Mouse (Mus musculus): Measurements from ENCODE around the gene Sptbn2. TPM values are rescaled to one million over a fixed set of nuclear protein-coding genes. Genes with fewer than 3 reads are reported as not detected.

Gene Sptbn2
- polyA plus RNA-seq, 1 experiment = 1.1 TPM

- Histone ChIP-seq H3K27me3 (ENCODE audit: control insufficient read depth, insufficient read depth, low read length) (no peaks in the 10 kb centered on the region), H3K4me3 (ENCODE audit: control insufficient read depth, low read depth, low read length) (no peak overlapping the region), H3K4me1 (ENCODE audit: control insufficient read depth, insufficient read depth, low read length) (peaks cover 2% of the 10 kb centered on the region; the same call in 1 of the 2 replicates), H3K27ac (ENCODE audit: control insufficient read depth, insufficient read depth, low read depth, low read length) (no peak overlapping the region), H3K36me3 (ENCODE audit: control insufficient read depth, insufficient read depth, low read length) (peaks cover 2% of the 10 kb centered on the region)
- TF ChIP-seq POLR2A (IDR thresholded peaks at IDR 0.05; ENCODE audit: control insufficient read depth, low read depth, low read length) = no peak
- TF ChIP-seq CTCF (IDR thresholded peaks at IDR 0.05; ENCODE audit: control insufficient read depth, insufficient read depth, insufficient replicate concordance, low read depth, low read length) = no peak
Observed at GRCm38 (mm10) chr19:4795929-4796328, 85.0 kb downstream of the Sptbn2 start.

- H3K4me1 ChIP-seq (ENCODE audit: control insufficient read depth, insufficient read depth, low read length) = peaks cover 2% of the 10 kb centered on the region; the same call in 1 of the 2 replicates
- H3K27ac ChIP-seq (ENCODE audit: control insufficient read depth, insufficient read depth, low read depth, low read length) = no peak overlapping the region
- TF ChIP-seq POLR2A (IDR thresholded peaks at IDR 0.05; ENCODE audit: control insufficient read depth, low read depth, low read length) (no peak), CTCF (IDR thresholded peaks at IDR 0.05; ENCODE audit: control insufficient read depth, insufficient read depth, insufficient replicate concordance, low read depth, low read length) (no peak)
- H3K4me3 ChIP-seq (ENCODE audit: control insufficient read depth, low read depth, low read length) = no peak overlapping the region
- peaks cover 3% of the 10 kb centered on the region for H3K36me3 ChIP-seq (ENCODE audit: control insufficient read depth, insufficient read depth, low read length)
- no peaks in the 10 kb centered on the region for H3K27me3 ChIP-seq (ENCODE audit: control insufficient read depth, insufficient read depth, low read length)
Observed at GRCm38 (mm10) chr19:4797846-4798245, 86.9 kb downstream of the Sptbn2 start.

GRCm38 (mm10) chr19:4799083-4799482 is 88.1 kb downstream of the Sptbn2 start:
- Histone ChIP-seq H3K36me3 (ENCODE audit: control insufficient read depth, insufficient read depth, low read length) (peaks cover 3% of the 10 kb centered on the region), H3K4me1 (ENCODE audit: control insufficient read depth, insufficient read depth, low read length) (peaks cover under 1% of the 10 kb centered on the region), H3K4me3 (ENCODE audit: control insufficient read depth, low read depth, low read length) (no peak overlapping the region), H3K27me3 (ENCODE audit: control insufficient read depth, insufficient read depth, low read length) (no peaks in the 10 kb centered on the region), H3K27ac (ENCODE audit: control insufficient read depth, insufficient read depth, low read depth, low read length) (no peak overlapping the region)
- TF ChIP-seq CTCF (IDR thresholded peaks at IDR 0.05; ENCODE audit: control insufficient read depth, insufficient read depth, insufficient replicate concordance, low read depth, low read length) (no peak), POLR2A (IDR thresholded peaks at IDR 0.05; ENCODE audit: control insufficient read depth, low read depth, low read length) (no peak)

Other genes starting within 250 kb of the Sptbn2 start
- 0.79 and 1.6 TPM in 2 replicates for gene Syt12, start 233.7 kb upstream of the Sptbn2 start, polyA plus RNA-seq (2012; rRNA removed)
- 0.94 and 0.95 TPM in 2 replicates for gene 2010003K11Rik, start 212.6 kb upstream of the Sptbn2 start, polyA plus RNA-seq (2012; rRNA removed)
- gene Pcx, start 200.7 kb upstream of the Sptbn2 start, polyA plus RNA-seq (2012; rRNA removed) = 14.3 and 15.2 TPM in 2 replicates
- gene Lrfn4, start 95.5 kb upstream of the Sptbn2 start, polyA plus RNA-seq (2012; rRNA removed) = 1.7 and 1.9 TPM in 2 replicates
- 41.2 and 43.7 TPM in 2 replicates for gene Rce1, start 85.5 kb upstream of the Sptbn2 start, polyA plus RNA-seq (2012; rRNA removed)
- 4.9 and 5.1 TPM in 2 replicates for gene Gm960, start 12.5 kb upstream of the Sptbn2 start, polyA plus RNA-seq (2012; rRNA removed)
- gene Rbm4b, start 45.3 kb downstream of the Sptbn2 start, polyA plus RNA-seq (2012; rRNA removed) = 218 and 233 TPM in 2 replicates
- gene Rbm4, start 82.7 kb downstream of the Sptbn2 start, polyA plus RNA-seq (2012; rRNA removed) = 22.6 and 26.4 TPM in 2 replicates
- gene Gm21992, start 100.4 kb downstream of the Sptbn2 start, polyA plus RNA-seq (2012; rRNA removed) = 5.9 and 9.4 TPM in 2 replicates
- 44.0 and 45.7 TPM in 2 replicates for gene Rbm14, start 100.5 kb downstream of the Sptbn2 start, polyA plus RNA-seq (2012; rRNA removed)
- gene Ccs, start 128.2 kb downstream of the Sptbn2 start, polyA plus RNA-seq (2012; rRNA removed) = 57.9 and 66.4 TPM in 2 replicates
- 39.4 and 40.3 TPM in 2 replicates for gene Ccdc87, start 128.2 kb downstream of the Sptbn2 start, polyA plus RNA-seq (2012; rRNA removed)
- gene Ctsf, start 144.0 kb downstream of the Sptbn2 start, polyA plus RNA-seq (2012; rRNA removed) = 32.4 and 35.7 TPM in 2 replicates
- gene Actn3, start 166.7 kb downstream of the Sptbn2 start, polyA plus RNA-seq (2012; rRNA removed) = 8.6 and 8.9 TPM in 2 replicates
- 9.2 and 10.7 TPM in 2 replicates for gene Zdhhc24, start 167.5 kb downstream of the Sptbn2 start, polyA plus RNA-seq (2012; rRNA removed)
- 15.5 and 16.5 TPM in 2 replicates for gene Bbs1, start 195.5 kb downstream of the Sptbn2 start, polyA plus RNA-seq (2012; rRNA removed)
- gene Dpp3, start 217.1 kb downstream of the Sptbn2 start, polyA plus RNA-seq (2012; rRNA removed) = 81.8 and 95.7 TPM in 2 replicates
- gene Peli3, start 232.0 kb downstream of the Sptbn2 start, polyA plus RNA-seq (2012; rRNA removed) = 0.77 and 0.96 TPM in 2 replicates

Data from testis, adult 2 months (tissue).